Mouse (Mus musculus): Measurements from ENCODE around the gene Zhx3. TPM values are rescaled to one million over a fixed set of nuclear protein-coding genes. Genes with fewer than 3 reads are reported as not detected.

The Zhx3 gene
- polyA plus RNA-seq, 1 experiment = 26.2 TPM

DNA sequence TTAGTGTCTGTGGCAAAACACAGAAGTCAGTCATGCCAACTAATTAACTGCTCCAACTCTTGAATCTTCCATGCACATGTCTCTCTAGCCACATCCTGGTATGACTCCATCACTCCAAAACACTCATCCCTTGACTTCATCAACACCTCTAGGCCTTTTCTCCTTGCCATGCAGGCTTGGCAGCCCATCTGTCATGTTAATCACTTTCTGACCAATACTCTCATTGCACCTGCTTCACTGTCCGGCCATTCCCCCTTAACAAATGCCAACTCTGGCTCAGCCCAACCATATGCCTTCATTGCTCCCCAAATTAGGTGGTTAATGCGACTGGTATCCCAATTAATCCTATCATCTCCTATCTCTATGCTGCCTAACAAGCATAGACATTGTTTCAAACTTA is 7.5 kb downstream of the Zhx3 start:
- 12% methylated on average over 2 of the region's 2 CpGs for WGBS
- H3K27ac ChIP-seq (ENCODE audit: insufficient read depth, low read length) = peak overlapping the region; percentile 69
- H3K4me3 ChIP-seq (replicated peaks; ENCODE audit: insufficient read depth, low read depth, low read length) = no peak overlapping the region
- H3K4me1 ChIP-seq (ENCODE audit: control insufficient read depth, insufficient read depth, low read length) = peaks cover 9% of the 10 kb centered on the region
- DNase-seq = peak; percentile 46 to 76
- no peaks in the 10 kb centered on the region for H3K27me3 ChIP-seq (ENCODE audit: control insufficient read depth, insufficient read depth, low read length)
- TF ChIP-seq POLR2A (IDR thresholded peaks at IDR 0.05; ENCODE audit: borderline replicate concordance, insufficient read depth, low read length) = no peak
- TF ChIP-seq CTCF (IDR thresholded peaks at IDR 0.05; ENCODE audit: borderline replicate concordance, insufficient read depth, low read depth, low read length) = no peak

DNA sequence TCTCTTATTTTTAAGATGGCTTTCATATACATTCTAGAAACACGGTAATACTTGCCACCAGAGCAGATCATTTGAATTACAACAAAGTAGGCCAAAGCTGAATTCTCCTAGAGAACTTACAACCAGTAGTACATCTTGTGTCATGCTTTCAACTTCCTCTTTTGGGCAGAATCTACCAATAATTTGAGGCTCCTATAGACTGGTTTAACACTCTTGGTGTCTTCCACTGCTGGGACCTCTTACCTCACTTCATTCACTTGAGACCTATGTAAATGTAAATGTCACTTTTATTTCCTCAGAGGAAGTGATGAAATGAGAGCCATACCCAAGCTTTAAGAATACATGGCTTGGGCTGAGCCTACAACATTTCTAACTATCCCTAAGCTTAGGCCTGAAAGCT is 8.7 kb downstream of the Zhx3 start:
- WGBS = 94% methylated on average over 1 of the region's 1 CpGs
- Histone ChIP-seq H3K4me1 (ENCODE audit: control insufficient read depth, insufficient read depth, low read length) (peaks cover 9% of the 10 kb centered on the region), H3K4me3 (replicated peaks; ENCODE audit: insufficient read depth, low read depth, low read length) (no peak overlapping the region), H3K27me3 (ENCODE audit: control insufficient read depth, insufficient read depth, low read length) (no peaks in the 10 kb centered on the region), H3K27ac (ENCODE audit: insufficient read depth, low read length) (no peak overlapping the region)
- no peak for DNase-seq
- TF ChIP-seq POLR2A (IDR thresholded peaks at IDR 0.05; ENCODE audit: borderline replicate concordance, insufficient read depth, low read length) = no peak
- no peak for TF ChIP-seq CTCF (IDR thresholded peaks at IDR 0.05; ENCODE audit: borderline replicate concordance, insufficient read depth, low read depth, low read length)

DNA sequence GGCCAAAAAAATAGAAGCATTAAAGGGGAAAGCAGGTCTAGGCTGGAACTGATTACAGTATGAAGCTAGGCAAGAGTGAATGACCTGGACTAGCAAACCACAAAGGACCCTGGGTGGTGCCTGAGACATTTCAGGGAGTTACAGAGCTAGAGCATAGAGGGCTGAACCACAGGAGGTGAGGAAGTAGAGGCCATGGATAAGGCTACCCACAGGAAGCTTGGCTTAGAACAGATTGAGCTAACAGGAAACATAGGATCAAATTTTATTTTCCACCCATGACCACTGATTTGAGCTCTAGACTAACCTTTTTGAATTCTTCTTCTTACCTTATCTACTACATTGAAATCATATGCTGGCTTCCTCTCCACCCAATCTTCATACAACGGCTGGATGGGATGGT is 12.4 kb downstream of the Zhx3 start:
- 88% methylated on average over 1 of the region's 1 CpGs for WGBS
- peaks cover 5% of the 10 kb centered on the region for H3K4me1 ChIP-seq (ENCODE audit: control insufficient read depth, insufficient read depth, low read length)
- H3K4me3 ChIP-seq (replicated peaks; ENCODE audit: insufficient read depth, low read depth, low read length) = no peak overlapping the region
- TF ChIP-seq CTCF (IDR thresholded peaks at IDR 0.05; ENCODE audit: borderline replicate concordance, insufficient read depth, low read depth, low read length) (no peak), POLR2A (IDR thresholded peaks at IDR 0.05; ENCODE audit: borderline replicate concordance, insufficient read depth, low read length) (no peak)
- H3K27ac ChIP-seq (ENCODE audit: insufficient read depth, low read length) = no peak overlapping the region
- H3K27me3 ChIP-seq (ENCODE audit: control insufficient read depth, insufficient read depth, low read length) = no peaks in the 10 kb centered on the region
- DNase-seq = no peak

DNA sequence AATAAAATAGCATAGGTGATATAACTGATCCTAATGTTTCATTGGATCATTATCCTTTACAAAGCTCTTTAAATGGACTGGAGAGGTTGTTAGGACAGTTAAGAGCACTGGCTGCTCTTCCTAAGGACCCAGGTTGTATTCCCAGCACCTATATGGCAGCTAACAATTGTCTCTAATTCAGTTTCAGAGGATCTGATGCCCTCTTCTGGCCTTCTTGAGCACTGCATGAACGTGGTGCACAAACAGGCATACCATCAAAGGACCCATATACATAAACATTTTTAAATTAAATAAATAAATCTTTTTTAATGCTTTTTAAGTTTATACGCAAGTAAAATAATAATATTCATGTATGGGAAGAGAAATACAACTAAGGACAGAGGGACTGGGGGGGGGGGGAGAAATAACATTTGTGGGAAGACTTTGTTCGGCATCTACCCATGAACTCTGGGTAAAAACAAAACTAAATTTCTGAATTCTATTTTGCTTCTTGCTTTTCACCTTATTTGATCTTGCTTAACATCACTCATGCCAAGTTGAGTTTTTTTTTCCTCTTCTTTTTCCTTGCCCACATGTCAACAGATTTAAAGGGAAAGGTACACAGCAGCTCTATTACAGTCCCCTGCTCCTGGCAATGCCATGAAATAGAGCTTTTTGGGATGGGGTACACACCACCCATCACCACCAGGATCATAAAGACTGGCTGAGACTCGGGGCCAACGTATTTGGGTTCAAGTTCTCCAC is 16.3 kb downstream of the Zhx3 start:
- Histone ChIP-seq H3K27me3 (ENCODE audit: control insufficient read depth, insufficient read depth, low read length) (no peaks in the 10 kb centered on the region), H3K4me3 (replicated peaks; ENCODE audit: insufficient read depth, low read depth, low read length) (no peak overlapping the region), H3K4me1 (ENCODE audit: control insufficient read depth, insufficient read depth, low read length) (peaks cover 4% of the 10 kb centered on the region; the same call in 1 of the 2 replicates), H3K27ac (ENCODE audit: insufficient read depth, low read length) (no peak overlapping the region)
- TF ChIP-seq CTCF (IDR thresholded peaks at IDR 0.05; ENCODE audit: borderline replicate concordance, insufficient read depth, low read depth, low read length) = no peak
- no peak for TF ChIP-seq POLR2A (IDR thresholded peaks at IDR 0.05; ENCODE audit: borderline replicate concordance, insufficient read depth, low read length)
- no peak for DNase-seq
- WGBS = 83% methylated on average over 5 of the region's 5 CpGs

DNA sequence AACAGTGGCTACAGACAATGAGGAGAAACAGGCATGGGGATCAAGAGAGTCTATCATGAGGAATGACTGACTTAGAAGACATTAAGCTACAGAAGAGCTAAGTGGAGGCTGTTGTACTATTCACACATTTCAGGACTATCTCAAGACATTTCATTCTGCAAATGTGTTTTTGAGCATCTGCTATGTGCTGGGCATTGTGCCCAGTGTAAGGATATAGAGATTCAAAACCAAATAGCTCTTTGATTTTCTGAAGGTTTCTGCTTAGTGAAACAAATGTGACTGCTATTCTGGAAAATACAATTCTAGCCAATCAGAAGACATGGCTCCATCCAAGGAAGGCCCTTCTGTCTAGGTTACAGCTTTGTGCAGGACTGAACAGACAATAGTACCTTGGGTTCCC is 18.1 kb downstream of the Zhx3 start:
- TF ChIP-seq CTCF (IDR thresholded peaks at IDR 0.05; ENCODE audit: borderline replicate concordance, insufficient read depth, low read depth, low read length) (no peak), POLR2A (IDR thresholded peaks at IDR 0.05; ENCODE audit: borderline replicate concordance, insufficient read depth, low read length) (no peak)
- peak in 1 of 2 experiments; percentile 72 for DNase-seq
- Histone ChIP-seq H3K4me3 (replicated peaks; ENCODE audit: insufficient read depth, low read depth, low read length) (no peak overlapping the region), H3K27me3 (ENCODE audit: control insufficient read depth, insufficient read depth, low read length) (no peaks in the 10 kb centered on the region), H3K4me1 (ENCODE audit: control insufficient read depth, insufficient read depth, low read length) (peaks cover 10% of the 10 kb centered on the region), H3K27ac (ENCODE audit: insufficient read depth, low read length) (peak overlapping the region; percentile 21; the same call in 1 of the 2 replicates)

DNA sequence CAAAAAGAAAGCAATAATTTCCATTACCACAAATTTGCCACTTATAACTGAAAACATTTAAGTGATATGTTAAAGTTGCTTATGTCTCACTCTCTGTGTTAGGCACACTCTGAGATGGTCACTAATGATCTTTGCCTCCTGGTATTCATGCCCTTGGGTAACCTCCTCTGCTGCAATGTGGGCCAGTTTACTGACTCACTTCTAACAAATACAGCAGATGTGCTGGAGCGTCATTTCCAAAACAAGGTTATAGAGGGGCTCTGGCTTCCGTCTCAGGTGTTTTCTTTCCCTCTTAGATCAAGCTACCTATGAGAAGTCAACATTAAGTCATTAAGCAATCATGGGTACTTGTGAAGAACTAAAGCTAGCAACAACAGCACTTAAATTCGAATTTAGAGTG is 22.4 kb downstream of the Zhx3 start:
- 76% methylated on average over 3 of the region's 3 CpGs for WGBS
- Histone ChIP-seq H3K4me1 (ENCODE audit: control insufficient read depth, insufficient read depth, low read length) (peaks cover 18% of the 10 kb centered on the region), H3K4me3 (replicated peaks; ENCODE audit: insufficient read depth, low read depth, low read length) (no peak overlapping the region), H3K27me3 (ENCODE audit: control insufficient read depth, insufficient read depth, low read length) (no peaks in the 10 kb centered on the region), H3K27ac (ENCODE audit: insufficient read depth, low read length) (no peak overlapping the region)
- TF ChIP-seq CTCF (IDR thresholded peaks at IDR 0.05; ENCODE audit: borderline replicate concordance, insufficient read depth, low read depth, low read length) (no peak), POLR2A (IDR thresholded peaks at IDR 0.05; ENCODE audit: borderline replicate concordance, insufficient read depth, low read length) (no peak)
- DNase-seq = no peak

DNA sequence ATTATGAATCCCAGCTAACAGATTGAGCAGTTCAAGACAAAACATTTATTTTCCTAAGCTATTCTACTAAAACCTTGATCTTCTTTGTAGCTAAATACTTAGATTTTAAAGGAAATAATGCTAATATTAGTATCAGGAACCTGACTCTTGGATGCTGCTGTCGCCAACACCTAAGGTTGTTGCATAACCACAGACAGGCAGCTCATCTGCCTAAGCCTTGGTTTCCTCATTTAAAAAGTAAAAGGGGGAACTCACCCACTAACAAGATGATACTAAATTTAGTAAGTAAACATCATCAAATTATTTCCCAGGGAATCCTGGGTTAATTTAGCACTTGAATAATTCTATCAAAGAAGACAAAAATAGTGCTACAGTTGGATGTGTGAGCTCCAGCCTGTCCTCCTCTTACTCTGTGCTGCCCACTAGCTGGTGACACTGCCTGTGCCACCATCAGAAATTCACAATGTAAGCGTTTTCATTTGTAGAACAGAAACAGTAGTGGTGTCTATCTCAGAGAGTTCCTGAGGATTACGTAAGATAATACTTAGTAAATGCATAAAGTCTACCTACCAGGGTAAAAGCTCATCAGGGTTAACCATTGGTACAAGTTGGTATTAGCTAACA is 23.1 kb downstream of the Zhx3 start:
- TF ChIP-seq POLR2A (IDR thresholded peaks at IDR 0.05; ENCODE audit: borderline replicate concordance, insufficient read depth, low read length) = no peak
- peak; percentile 48 for TF ChIP-seq CTCF (IDR thresholded peaks at IDR 0.05; ENCODE audit: borderline replicate concordance, insufficient read depth, low read depth, low read length)
- Histone ChIP-seq H3K4me1 (ENCODE audit: control insufficient read depth, insufficient read depth, low read length) (peaks cover 18% of the 10 kb centered on the region), H3K27ac (ENCODE audit: insufficient read depth, low read length) (no peak overlapping the region), H3K4me3 (replicated peaks; ENCODE audit: insufficient read depth, low read depth, low read length) (no peak overlapping the region), H3K27me3 (ENCODE audit: control insufficient read depth, insufficient read depth, low read length) (no peaks in the 10 kb centered on the region)
- WGBS = 62% methylated on average over 3 of the region's 3 CpGs
- no peak for DNase-seq

DNA sequence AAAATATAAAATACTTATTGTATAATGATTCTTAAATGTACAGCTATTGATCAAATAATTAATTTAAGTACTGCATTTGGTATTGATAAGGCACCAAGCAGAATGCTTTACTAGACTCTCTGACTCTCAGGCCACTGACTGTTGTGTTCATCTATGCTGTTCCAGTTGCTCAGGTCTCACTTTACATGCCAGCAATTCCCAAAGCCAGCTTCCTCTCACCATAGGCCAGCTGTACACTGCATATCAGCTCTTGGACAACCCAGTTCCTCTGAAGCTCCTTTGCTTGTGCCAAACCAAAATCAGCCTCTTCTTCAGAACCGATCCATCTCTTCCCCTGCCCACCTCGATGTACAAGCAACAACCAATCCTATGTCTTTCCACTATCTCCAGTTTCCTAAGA is 24.6 kb downstream of the Zhx3 start:
- Histone ChIP-seq H3K4me3 (replicated peaks; ENCODE audit: insufficient read depth, low read depth, low read length) (no peak overlapping the region), H3K4me1 (ENCODE audit: control insufficient read depth, insufficient read depth, low read length) (peaks cover 14% of the 10 kb centered on the region), H3K27me3 (ENCODE audit: control insufficient read depth, insufficient read depth, low read length) (no peaks in the 10 kb centered on the region), H3K27ac (ENCODE audit: insufficient read depth, low read length) (no peak overlapping the region; the same call in 1 of the 2 replicates)
- WGBS = 65% methylated on average over 2 of the region's 2 CpGs
- DNase-seq = no peak
- TF ChIP-seq POLR2A (IDR thresholded peaks at IDR 0.05; ENCODE audit: borderline replicate concordance, insufficient read depth, low read length) (no peak), CTCF (IDR thresholded peaks at IDR 0.05; ENCODE audit: borderline replicate concordance, insufficient read depth, low read depth, low read length) (no peak)
